Mouse (Mus musculus): ENCODE results near the gene Ankrd2.
A peak's percentile ranks its signal among the peaks of the same experiment; 100 is the strongest.

Gene Ankrd2

DNA sequence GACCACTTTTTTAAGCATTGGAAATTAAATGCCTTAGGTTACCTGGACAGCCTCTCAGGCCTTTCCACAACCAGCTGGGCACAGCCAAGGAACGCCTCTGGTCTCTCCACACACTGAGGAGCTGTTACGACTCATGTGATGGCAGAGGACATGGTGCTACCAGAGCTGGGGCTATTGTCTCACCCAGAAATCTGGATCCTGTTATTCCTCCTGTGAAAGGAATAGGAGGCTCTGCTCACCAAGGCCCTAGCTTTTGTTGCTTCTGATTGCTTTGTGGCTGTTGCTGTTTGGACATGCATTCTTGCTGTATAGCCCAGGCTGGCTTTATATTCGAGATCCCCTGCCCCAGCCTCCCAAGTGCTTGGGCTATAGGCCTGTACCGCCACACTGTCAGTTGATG lies 19.5 kb upstream of the Ankrd2 start:
- no peak for DNase-seq (ENCODE audit: low spot score)

DNA sequence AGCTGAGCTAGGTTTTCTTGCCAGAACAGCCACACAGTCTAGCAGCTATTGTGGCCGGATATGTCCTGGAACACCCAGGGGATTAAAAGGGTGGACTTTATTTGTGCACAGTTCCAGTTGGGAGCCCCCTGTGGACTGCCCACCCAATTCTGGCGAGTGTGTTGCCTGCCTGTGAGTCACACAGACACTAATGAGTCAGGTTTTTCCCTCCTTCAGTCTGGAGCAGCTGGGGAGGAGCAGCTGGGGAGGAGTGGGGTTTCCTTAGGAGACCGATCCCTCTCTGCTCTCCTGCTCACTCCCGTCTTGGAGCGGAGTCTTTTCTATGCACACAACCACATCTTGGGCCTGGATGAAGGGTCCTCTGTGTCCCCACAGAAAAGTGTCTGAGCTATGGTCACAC lies 19.0 kb upstream of the Ankrd2 start:
- DNase-seq (ENCODE audit: low spot score) = no peak

DNA sequence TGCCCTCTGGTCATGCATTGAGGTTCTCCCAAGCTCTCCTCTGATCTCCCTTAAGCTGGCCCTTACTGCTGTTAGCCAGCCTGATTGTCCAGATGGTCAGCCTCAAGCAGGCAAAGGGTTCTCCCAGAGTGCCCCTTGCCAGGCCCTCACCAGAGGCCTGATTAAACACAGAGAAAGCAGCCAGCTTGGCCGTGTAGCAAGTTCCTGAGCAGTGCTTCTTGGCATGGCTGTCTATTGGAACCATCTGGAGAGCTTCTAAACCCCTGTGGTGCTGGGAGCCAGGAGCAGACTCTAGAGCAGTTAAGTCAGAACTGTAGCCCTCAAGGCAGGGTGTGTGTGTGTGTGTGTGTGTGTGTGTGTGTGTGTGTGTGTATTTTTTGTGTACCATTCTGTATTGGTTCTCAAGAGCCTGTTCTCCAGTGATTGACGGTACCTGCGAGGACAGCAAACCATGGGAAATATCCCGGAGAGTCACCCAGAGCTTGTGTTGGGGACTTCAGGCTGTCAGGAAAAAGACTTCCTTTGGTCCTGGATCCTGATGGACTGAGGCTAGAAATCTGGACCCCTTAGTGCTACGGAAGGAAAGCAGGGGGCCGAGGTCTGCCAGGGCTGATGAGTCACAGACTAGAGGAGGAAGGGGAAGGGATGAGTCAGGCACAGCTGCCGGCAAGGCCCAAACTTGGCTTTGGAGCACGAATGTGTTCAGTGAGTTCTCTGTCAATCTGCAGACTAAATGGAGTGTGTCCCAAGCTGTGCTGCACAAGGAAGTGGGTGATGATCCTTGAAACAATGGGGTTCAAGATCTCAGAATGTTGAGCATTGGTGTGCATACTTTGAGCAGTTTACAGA lies 18.2 kb upstream of the Ankrd2 start:
- DNase-seq (ENCODE audit: low spot score) = peak; percentile 24

DNA sequence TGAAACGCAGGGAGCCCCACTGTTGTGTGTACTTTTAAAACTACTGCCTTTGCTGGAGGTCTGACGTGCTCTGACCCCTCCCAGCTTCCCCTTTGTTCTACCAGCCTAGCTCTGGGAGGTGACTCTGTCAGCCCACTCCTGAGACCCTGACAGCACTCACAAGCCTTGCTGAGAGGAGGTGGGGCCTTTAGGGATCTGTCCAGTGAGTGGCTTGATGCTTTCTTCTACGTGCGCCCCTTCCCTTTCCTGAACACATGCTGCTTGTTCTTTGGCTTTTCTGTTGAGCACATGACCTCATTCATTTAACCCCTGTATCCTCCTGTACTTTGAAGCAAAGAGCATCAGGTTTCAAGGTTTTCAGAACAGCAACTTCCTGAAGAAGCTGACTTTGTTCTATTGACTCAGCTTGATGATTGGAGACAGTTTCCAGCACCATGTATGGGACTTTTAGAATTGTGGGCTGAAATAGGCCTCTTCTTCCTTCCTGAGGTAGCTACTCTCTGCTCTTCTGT lies 16.7 kb upstream of the Ankrd2 start:
- peak; percentile 62 for DNase-seq (ENCODE audit: low spot score)

DNA sequence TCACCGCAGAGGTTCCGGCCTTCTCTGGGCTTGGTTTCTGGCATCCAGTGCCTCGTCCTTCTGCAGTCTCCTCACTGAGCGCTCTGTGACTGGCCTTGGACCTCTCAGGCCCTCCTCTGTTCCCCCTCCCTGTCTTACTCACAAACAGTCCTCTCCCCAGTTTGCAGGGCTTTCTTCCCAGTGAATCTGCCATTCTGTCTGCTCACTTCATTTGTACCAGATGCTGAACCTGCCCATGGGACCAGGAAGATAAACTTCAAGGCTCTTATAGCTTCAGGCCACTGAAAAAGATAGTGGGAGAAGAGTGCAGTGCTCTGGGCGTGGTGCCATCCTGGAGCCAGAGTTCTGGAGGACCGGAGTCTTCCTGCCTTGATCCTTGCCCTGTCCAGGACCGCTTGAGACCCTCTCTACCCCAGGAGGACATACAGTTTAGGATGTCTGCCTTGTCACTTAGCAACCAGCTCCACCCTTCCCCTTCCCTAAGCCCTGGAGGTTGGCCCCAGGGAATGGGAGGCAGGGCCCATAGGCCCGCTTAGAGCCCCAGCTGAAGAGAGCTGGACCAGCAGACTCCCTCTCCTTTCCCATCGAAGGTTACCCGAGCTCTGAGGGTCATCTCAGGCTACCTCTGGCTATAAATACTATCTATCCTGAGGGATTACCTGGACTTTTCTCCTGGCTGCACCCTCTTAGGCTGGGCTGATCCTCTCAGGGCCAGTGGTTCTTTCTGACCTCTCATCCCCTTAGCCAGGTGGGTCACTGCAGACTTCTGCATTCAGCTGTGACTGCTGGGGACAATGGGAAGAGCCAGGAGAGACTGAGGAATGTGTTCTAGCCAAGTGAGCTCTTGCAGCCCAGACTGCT lies 13.9 kb upstream of the Ankrd2 start:
- DNase-seq (ENCODE audit: low spot score) = no peak

DNA sequence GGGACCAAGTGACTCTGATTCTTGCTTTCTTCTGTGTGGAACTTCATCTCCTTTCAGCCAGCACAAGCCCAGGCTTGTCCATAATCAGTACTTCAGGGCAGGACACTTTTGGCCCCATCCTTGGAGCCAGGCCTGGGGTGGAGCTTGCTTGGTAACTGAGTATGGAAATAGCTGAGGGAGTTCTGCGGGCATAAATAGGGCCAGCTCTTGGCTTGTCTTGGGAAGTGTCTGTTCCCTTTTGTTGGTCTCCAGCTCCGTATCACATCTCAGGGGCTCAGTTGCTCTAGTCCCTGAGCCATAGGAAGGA lies 13.3 kb upstream of the Ankrd2 start:
- no peak for DNase-seq (ENCODE audit: low spot score)

DNA sequence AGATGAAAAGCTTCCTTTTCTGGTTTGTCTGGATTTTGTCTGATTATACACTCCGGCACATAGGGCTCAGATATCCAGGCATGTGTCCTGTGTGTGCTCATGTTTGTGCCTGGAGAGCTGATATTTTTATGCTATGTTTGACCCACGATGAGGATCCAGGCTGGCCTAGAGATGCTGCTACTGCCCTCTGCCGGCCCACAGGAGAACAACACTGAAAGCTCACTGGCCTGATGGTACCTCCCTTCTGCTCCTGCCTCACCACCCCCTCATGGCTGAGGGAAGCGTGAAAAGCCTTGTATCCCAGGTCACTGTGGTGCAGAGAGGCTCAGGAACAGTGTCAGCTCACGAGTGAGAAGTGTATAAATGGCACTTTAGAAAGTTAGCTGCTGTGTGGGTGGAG lies 9.6 kb upstream of the Ankrd2 start:
- peak; percentile 89 for DNase-seq (ENCODE audit: low spot score)

DNA sequence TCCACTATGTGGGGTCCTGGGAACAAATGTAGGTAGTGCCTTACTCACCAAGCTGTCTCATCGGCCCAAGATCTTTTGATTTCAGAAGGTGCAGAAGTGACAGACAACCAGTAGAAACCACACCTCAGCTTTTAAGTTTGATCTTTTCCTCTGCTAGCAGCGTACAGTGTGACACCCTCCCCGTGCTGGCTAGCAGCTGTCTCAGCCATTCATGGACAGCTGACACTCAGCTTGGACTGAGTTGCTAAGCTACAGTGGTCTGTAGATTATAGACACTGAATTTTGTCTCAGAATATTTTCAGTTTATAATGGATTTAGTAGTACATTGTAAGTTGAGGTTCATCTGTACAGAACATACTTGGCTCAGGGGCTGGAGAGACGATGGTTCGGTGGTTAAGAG lies 4.7 kb upstream of the Ankrd2 start:
- no peak for DNase-seq (ENCODE audit: low spot score)

DNA sequence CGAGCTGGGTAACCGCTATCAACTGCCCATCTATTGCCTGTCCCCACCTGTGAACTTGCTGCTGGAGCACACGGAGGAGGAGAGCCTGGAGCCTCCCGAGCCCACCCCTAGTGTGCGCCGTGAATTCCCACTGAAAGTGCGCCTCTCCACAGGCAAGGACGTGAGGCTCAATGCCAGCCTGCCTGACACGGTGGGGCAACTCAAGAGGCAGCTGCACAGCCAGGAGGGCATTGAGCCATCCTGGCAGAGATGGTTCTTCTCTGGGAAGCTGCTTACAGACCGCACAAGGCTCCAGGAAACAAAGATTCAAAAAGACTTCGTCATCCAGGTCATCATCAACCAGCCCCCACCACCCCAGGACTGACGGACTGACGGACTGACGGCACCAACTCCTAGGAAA lies 2.2 kb upstream of the Ankrd2 start:
- no peak for DNase-seq (ENCODE audit: low spot score)

DNA sequence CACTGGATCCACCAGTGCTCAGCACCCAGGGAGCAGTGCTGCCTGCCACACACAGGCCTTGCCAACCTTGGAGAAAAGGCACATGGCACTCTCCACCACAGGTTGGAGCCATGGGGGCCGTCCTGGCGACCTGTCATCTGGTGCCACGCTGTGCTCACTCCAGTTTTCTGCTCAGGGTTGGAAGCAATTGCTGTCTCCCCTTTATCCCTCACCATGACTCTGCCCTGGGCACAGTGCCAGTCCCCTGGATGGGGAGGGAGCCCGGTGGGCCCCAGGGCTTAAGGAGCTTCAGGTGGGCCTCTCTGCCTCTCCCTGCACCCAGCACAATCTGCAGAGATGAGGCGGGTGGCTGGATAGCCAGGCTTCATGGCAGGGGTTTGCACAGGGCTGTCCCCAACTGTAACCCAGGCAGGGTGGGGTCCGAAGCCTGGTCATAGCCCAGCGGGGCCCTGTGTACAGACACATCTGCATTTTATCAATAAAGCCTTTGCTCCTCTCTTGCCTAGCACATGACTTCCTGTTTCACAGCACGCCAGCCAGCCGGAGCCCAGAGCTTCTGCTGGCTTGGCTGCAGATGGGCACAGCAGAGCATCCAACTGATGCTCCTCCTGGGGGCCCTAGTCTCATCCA lies 1.5 kb upstream of the Ankrd2 start:
- no peak for DNase-seq (ENCODE audit: low spot score)

DNA sequence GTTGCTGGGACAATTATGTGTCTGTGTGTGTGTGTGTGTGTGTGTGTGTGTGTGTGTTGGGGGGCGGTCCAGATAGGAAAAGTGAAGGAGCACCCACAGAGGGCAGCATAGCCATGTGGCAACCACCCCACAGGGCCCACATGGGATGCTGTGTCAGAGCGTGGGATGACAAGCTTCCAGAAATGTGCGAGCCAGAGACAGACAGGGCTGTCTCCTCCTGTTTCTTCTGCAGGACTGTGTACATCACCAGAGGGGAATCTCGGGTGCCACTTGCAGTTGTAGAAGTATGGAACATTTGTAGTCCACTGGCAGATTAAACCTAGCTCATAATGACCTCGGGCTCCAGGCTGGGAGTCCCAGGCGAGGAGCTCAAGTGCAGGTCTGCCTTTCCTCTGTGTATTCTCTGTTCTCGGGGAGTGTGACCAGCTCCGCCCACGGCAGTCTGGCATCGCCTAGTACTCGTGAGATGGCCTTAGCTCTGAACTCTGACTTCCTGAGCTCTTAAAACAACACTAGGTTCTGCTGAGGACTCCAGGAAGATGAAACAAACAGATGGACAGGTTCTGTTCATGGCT lies 832 bp upstream of the Ankrd2 start:
- no peak for DNase-seq (ENCODE audit: low spot score)

DNA sequence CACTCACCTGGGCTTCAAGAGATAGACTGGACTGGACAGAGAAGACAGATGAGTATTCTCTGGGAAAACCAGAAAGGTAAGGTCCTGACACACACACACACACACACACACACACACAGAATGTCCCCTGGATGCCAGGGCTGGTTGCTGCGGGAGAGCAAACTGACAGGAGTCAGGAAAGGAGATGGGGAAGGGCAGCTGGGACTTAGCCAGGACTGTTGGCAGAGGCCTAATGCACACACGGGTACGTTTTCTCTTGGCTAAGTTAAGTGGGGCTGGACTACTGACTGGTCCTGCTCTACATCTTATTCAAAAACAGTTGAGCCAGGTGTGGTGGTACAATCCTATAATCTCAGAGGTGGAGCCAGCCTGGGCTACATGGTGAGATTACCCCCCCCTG lies 557 bp downstream of the Ankrd2 start:
- no peak for DNase-seq (ENCODE audit: low spot score)

DNA sequence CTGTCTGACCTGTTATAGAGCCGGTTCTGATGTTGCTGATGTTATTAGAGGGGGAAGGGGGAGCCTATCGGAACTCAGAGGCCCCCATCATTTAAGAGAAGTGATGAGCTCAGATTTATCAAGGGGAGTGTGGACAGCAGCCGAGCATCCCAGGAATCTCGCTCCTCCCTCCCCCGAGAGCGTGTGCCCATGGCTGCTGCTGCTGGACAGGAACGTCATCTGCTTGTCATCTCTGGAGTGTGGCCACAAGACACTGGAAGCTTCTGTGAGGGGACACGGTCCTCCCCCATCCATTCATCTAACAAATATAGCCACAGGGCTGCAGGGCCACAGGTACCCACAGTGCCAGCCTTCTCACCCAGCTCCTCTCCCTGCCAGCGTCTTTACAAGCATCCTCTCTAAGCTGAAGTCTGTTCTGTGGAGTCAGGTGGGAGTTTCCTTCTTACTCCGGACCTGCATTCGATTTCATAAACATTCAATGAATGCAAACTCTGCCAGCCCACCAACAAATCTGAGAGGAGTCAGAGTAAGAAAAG lies 1.4 kb downstream of the Ankrd2 start:
- DNase-seq (ENCODE audit: low spot score) = no peak

DNA sequence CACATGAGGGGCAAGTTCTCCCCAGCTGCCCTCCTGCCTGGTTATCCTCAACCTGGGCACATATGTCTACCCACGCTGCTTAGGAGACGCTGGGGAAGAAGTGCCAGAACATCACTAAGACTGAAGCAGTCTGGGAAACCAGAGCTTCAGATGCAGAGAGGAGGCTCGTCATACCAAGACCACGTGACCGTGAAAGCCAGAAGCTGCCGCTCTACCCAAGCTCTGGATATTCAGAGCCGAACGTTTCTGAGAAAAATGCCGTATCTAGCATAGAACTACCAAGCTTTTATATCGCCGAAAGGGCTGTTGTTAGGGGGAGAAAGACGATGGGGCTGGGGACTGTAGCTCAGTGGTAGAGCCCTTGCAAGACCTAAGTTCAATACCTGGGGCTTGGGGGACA lies 2.5 kb downstream of the Ankrd2 start:
- DNase-seq (ENCODE audit: low spot score) = no peak

DNA sequence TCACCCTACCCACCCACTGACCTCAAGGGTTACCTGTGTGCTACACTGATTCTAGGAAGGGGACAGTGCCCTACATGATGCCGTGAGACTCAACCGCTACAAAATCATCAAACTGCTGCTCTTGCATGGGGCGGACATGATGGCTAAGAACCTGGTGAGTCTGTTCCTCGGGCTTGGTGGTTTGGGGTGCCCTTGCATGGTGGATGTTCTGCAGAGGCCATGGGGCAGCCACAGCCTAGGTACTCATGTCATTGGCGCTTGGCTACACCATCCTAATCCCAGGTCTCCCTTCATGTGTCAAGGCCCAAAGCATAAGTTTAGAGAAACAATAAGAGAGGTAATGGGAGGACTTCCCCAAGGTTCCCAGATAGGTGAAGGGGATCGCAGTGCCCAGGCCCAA lies 8.2 kb downstream of the Ankrd2 start:
- no peak for DNase-seq (ENCODE audit: low spot score)

DNA sequence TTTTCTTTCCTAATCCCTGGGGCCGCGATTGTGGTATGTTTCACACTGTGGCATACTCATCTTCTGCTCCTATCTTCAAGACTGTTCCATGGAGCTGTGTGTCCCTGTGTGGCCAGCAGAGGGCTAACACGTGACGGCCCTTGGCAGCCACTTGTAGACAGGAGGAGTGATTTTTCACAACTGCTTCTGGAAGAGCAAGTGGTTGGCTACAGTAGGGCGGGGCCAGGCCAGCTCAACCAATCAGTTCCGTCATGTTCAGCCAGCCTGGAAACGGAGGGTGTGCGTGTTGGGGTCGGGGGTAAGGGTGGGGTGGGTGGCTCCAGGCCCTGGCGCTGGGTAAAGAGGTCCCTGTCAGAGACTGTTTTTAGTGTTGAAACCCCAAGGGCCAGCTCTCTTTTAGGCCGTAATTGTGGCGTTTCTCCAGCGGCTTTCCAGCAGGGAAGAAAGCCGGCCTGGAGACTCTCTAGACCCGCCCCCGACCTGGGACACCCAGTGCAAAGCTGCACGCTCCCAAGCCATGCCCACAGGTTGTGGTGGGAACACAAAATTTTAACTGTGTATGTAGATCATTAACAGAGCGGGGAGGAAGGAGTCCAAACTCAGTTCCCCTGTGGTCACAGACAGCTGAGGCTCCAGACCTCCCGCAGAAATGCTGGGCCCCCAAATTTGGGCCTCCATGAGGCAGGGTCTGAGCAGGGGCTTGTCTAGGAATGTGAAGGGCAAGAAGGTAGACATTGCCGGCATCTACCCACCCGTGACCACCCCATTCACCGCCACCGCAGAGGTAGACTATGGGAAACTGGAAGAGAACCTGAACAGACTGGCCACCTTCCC lies 9.7 kb downstream of the Ankrd2 start, which contains the start of gene Hoga1:
Gene Hoga1, plus strand, starts transcription at position 342 of the 834 bp plus-strand sequence.
- peak; percentile 93 for DNase-seq (ENCODE audit: low spot score)

DNA sequence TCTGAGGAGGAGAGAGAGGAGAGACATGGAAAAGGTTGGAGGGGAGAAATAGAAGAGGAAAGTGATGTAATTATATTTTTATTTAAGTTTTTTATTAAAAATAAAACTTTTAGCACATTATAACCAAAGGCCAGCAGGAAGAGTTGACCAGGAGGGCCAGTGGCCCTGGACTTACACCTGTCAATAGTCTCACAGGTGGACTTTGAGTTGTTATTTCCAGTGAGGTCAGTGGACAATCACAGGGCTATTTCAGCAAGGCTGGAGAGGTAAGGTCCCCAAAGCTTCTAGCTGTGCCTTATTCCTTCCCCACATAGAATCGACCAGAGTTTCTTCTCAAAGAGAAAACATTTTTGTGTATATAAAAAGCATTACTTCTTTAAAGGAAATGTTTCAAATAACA lies 14.5 kb downstream of the Ankrd2 start:
- no peak for DNase-seq (ENCODE audit: low spot score)

DNA sequence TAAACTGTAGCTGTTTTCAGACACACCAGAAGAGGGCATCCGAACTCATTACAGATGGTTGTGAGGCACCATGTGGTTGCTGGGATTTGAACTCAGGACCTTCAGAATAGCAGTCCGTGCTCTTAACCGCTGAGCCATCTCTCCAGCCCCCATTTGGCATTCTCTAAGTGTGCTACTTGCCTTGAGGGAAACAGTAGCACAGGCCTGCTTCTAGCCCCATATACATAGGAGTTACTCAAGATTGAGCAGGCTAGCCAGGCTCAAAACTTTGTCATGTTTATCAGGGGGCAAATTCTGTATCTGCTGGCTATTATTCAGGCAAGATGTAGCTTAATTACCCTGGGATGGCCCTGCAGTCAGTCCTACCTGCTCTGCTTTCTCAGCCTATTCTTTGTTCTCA lies 15.6 kb downstream of the Ankrd2 start:
- DNase-seq (ENCODE audit: low spot score) = no peak

DNA sequence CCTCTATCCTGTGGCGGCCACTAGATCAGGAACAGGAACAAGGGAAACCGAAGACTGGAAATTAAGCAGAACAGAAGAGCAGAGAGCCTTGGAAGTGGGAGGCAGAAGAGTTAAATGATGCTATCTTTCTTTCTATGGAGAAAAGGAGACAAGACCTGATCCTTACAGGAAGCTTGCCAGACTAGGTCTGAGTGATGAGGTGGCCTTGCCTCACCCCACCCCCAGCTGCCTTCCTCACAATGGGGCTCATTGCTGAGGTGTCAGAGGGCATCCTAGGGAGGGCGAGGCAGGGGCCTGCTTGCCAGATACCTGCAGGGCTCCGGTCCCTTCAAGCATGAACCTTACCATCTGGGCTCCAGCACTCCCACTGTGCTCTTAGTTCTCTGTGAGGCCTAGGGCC lies 16.1 kb downstream of the Ankrd2 start, which contains the start of gene 4933411K16Rik:
Gene 4933411K16Rik, plus strand, starts transcription at position 301 of the 400 bp plus-strand sequence.
- no peak for DNase-seq (ENCODE audit: low spot score)

DNA sequence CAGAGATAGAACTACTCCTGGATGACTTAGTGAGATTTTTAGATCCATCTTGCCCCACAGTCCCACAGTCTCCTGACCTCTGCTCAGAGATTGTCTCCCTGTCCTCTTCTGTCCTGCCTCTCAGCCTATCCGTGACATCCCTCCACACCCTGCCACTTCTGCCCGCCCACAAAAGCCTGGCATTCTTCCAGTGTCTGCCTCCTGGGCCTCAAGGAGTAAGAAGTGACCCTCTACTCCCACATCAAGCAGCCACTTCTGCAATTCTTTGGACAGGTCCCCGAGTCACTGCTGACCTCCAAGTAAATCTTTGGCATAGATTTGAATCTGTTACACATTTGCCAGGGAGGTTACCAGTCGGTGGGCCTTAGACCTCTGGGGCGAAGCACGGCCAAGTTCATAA lies 18.5 kb downstream of the Ankrd2 start:
- no peak for DNase-seq (ENCODE audit: low spot score)

DNA sequence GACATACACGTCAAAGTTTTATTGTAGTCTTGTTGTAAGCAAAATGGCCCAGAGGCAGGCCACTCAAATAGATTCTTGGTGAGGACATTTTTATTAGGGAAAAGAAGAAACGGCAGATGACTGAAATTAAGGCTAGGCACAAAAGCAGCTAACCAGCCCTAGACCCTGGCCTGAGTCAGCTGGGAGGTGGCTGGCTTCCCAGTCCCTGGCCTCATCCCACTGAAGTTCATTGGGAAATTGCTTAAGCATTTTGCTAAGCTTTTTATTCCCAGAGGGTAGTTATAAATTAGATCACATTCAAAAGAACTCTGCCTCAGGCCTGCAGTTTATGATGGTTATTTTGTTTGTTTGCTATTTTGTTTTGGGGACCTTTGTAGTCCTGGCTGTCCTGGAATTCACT lies 20.1 kb downstream of the Ankrd2 start:
- no peak for DNase-seq (ENCODE audit: low spot score)
